Mouse (Mus musculus): ENCODE measurements around the gene Nhs.

Nhs gene

DNA sequence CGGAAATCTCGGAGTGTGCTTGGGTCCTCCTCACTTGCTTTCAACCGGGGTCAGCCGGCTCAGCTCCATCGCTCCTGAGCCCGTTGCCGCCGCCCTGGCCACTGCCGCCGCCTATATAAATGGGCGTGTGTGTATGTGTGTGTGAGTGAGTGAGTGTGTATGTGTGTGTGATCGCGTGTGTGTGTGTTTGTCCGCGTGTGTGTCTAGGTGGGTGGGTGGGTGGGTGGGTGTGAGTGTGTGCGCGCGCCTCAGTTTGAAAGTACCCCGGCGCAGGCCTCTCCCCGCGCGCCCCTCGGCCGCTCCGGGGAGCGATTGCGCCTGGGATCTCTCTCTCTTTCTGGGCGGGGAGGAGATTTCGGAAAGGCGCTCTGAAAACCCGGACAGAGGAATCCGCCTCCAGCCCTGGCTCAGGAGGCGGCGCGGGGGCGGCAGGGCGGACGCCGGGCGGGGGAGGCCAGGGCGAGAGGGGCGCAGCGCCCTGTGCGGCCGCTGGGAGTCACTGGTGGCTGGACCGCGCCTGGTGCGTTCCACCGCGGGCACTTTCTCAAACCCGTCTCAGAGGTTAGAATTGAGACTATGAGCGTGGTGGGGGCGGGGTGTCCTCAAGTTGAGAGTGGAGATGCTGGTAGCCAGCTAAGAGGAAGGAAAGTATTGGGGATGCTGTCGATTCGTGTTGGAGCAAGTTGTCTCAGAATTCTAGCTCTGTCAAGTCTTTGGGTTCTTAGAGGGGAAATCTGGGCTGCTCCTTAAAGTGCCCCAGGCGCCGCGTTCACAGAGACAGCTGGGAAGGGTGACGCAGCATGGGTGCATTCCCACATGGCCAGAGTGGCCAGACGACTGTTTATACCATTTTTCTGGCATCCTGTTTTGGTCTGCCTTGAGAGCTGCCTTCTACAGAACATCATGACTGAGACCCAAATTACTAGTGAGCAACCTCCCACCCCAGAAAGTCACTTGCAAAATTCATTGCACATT lies at the start of gene Nhs:
Nhs (minus strand) TSS at position 94 of the 975 bp plus-strand sequence.
- peak; percentile 19 to 20 for DNase-seq (ENCODE audit: low spot score in 2 of 2)

GRCm38 (mm10) chrX:162206350-162206884 lies 46.9 kb upstream of the Nhs start:
- DNase-seq (ENCODE audit: low spot score in 2 of 2): no peak

- DNase-seq (ENCODE audit: low spot score in 2 of 2): peak; percentile 7 to 20
Observed at GRCm38 (mm10) chrX:162158743-162159636, 540 bp downstream of the Nhs start.

DNA sequence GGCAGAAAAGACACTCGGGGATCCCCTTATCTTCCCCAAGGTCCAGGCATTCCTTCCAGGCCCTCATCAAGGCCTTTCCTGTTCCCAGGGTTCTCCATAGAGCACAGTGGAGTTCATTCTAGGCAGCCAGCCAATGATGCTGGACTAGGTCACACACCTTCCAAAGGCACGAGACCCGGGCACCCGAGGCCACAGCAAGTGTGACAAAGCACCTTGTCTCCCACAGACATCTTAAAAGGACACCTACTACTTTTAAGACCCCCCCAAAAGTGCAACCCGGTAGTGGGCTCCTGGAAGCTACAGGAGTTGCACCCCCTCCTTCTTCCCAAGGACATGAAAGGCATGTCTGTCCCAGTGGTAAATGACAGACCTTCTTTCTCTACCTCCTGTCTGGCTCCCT lies 1.4 kb downstream of the Nhs start:
- no peak for DNase-seq (ENCODE audit: low spot score in 2 of 2)

- no peak for DNase-seq (ENCODE audit: low spot score in 2 of 2)
Observed at GRCm38 (mm10) chrX:162137807-162138206, 21.7 kb downstream of the Nhs start.

DNA sequence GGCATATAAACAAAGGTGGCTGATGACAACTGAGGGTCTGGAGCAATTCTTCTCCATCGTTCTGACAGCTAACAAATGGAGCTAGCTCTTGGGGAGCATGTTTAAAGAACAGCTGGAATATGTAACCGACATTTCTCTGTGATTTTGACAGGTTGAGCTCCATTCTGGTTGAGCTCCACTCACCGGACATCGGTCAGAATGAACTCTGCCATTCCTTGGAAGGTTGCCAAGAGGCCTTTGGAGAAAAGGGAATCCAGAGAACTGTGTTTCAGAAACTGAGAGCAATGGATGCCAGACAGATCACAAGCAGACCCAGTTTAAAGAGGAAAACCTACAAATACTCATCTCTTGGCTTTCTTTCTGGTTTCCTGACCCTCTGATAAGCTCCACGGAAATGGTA lies 46.3 kb downstream of the Nhs start:
- no peak for DNase-seq (ENCODE audit: low spot score in 2 of 2)

DNA sequence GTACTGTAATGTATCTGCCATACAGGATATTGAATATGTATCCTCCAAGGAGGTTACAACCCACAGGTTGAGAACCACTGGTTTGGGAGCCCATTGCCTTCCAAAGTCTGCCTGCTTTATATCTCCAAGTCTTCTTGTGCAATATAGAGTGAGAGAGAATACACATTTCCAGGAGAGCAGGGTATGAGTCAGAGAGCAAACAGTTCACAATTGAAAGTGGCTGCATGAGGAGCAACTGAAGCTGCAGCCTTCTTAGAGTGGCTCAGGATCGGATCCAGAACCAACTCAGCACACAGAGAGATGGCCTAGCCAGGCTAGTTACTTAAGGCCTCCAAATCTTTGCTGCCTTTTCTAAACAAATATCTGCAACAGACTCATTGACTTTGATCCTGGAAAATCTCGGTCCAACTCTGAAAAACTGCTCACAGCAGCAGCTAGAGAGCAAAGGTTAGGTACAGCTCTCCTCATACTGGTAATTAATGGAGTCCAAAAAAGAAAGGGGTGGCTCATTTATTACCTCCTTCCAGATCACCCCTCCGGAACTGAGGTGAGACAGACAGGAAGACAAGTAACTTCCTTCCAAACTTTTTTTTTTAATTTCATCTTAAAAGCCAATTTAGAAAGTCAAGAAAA lies 56.6 kb downstream of the Nhs start:
- DNase-seq (ENCODE audit: low spot score in 2 of 2): no peak

DNA sequence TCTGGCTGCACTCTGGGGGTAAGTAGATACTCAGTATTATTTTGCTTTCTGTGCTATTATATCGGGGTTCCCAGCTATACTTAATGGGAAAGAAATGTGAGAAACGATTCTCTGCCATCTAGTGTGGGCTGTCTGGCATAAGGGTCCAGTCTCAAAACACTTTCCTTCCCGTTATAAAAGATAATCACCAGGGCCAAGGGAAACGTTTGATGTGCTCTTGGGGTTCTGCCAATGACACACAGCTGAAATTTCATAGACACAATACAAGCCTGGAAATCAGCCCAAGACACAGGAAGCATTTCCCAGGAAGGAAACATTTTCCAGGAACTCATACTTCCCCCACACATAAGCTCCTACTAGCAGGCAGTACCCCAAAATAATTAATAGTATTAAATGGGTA lies 61.2 kb downstream of the Nhs start:
- DNase-seq (ENCODE audit: low spot score in 2 of 2): no peak

DNA sequence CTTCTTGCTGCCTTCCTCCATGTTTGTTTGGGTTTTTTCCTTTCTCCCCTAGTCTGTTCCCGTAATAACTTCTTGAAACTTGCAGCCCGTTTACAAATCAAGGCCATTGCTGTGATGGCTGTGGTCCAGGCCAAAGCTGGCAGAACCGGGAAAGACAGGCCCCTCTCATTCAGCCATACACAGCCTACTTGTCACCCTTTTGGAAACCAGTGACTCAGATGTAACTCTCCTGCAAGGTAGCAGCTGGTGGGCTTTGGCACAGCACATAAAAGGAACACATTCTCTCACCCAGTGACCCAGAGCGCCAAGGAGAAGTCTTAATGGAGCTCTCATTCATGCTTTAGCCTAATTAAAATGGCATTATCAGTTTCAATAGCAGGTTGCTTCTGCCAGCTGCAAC lies 72.2 kb downstream of the Nhs start:
- peak in 1 of 2 experiments; percentile 18 for DNase-seq (ENCODE audit: low spot score in 2 of 2)

GRCm38 (mm10) chrX:162085897-162086200 lies 73.7 kb downstream of the Nhs start:
- DNase-seq (ENCODE audit: low spot score in 2 of 2): peak in 1 of 2 experiments; percentile 30

GRCm38 (mm10) chrX:162085062-162085896 lies 74.3 kb downstream of the Nhs start:
- DNase-seq (ENCODE audit: low spot score in 2 of 2): no peak

DNA sequence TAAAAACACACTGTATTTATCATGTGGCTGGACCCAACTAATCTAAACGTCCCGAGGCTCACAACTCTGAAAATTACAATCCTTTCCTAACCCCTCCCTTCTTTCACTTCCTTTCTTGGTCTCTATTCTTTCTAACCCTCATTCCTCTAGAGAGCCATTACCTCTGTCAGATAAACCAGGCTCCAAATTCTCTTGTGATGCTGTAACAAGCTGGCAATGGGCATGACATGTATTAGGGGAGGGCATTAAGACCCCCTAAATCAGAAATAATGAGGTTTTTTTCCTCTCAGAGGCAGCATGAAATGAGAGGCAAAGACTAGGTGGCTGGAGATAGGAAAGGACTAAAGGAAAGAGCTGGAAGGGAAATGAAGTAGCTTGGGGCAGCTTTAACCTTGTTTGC lies 96.4 kb downstream of the Nhs start:
- no peak for DNase-seq (ENCODE audit: low spot score in 2 of 2)

- no peak for DNase-seq (ENCODE audit: low spot score in 2 of 2)
Observed at GRCm38 (mm10) chrX:162055635-162056034, 103.9 kb downstream of the Nhs start.

- no peak for DNase-seq (ENCODE audit: low spot score in 2 of 2)
Observed at GRCm38 (mm10) chrX:162053566-162053965, 106.0 kb downstream of the Nhs start.

GRCm38 (mm10) chrX:162052534-162052933 lies 107.0 kb downstream of the Nhs start:
- DNase-seq (ENCODE audit: low spot score in 2 of 2): no peak

- no peak for DNase-seq (ENCODE audit: low spot score in 2 of 2)
Observed at GRCm38 (mm10) chrX:162049616-162050015, 109.9 kb downstream of the Nhs start.

GRCm38 (mm10) chrX:162045527-162045926 lies 114.0 kb downstream of the Nhs start:
- DNase-seq (ENCODE audit: low spot score in 2 of 2): no peak

DNA sequence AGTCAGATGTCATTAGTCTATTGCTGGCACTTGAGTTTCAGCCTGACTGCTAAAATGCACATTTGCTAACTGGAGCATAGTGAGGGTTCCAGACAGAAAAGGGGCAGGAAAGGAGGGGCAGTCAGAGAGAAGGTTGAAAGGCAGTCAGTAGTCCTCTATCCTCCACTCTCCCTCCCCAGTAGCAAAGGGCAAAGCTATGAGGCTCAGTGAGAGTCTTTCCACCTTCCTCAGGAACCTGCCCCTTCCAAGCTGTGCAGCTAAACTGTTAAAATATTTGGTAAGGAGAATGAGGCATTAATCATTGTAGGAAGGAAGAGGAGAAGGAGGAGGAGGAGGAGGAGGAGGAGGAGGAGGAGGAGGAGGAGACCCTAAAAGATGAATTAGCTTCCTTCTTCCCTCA lies 115.4 kb downstream of the Nhs start:
- no peak for DNase-seq (ENCODE audit: low spot score in 2 of 2)

DNA sequence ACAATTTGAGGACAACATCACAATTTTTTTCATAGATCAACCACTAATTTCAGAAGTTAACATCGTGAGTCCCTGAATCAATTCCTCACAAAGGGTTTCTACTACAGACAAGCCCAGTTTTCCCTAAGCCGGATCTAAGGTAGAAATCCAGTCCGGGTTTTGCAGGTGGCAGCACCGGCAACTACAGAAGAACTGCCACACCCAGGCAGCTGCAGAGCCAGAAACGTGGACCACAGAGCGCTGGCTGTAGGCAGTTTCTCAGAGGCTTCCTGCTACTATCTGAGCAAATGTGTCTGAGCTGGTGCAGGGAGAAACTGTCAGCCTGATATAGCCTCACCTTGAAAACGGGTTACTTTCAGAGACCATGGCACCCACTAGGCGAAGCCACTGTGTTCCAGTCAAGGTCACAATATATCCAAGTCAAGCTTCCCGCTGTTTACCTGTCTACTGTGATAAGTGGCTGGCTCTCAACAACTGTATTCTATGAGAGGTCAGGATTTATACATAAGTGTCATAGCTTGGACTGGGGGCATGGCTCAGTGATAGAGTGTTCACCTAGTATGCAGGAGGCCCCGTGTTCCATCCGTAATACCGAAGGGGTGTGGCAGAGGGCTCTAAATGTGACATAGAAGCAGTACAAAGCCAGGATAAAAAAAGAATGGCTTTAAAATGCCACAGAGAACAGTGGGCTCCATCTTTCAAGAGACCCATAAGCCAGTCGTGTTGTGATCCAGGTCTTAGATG lies 134.1 kb downstream of the Nhs start:
- DNase-seq (ENCODE audit: low spot score in 2 of 2): peak; percentile 9 to 14

DNA sequence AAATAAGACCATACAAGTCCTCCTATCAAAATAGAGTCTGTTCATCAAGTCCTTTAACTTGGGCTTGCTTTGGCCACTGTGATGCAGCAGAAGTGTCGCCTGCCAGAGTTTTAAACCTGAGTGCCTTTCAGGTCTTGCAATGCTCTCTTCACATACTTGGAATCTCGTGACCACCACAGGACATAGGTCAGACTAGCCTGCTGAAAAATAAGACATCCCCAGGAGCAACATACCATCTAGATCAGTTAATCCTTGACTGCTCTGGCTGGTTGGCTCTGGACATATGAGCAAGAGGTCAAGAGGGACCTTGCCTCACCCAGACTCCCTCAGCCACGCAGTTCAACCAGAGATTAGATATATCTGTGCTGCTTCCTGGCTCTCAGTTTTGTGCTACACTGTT lies 137.8 kb downstream of the Nhs start:
- no peak for DNase-seq (ENCODE audit: low spot score in 2 of 2)

Data from right cerebral cortex, adult 2 months (tissue).